Mouse (Mus musculus): ENCODE measurements around the gene Plac8. TPM values are rescaled to one million over a fixed set of nuclear protein-coding genes. Genes with fewer than 3 reads are reported as not detected.
A peak's percentile ranks its signal among the peaks of the same experiment; 100 is the strongest.

Plac8 gene
- polyA plus RNA-seq, 1 experiment from 2014 or later, result 169 TPM

DNA sequence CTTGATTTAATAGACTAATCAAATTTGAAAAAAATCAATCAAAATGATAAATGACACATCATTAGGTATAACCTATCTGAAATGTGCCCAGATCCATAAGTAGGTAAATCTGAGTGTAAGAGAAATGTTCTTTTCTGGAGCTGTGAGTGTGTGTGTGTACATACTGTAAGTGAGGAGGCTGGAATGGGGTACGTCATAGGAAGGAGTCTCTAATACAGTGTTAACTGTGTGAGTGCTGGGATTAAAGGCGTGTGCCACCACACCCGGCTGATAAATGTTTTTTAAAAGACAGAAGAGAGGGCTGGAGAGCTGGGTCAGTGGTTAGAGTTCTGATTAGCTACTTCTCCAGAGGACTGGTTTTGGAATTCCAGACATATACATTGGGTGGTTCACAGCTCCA, 46.4 kb downstream of the Plac8 start:
- no peak for ATAC-seq (replicated peaks; ENCODE audit: low FRiP score, low read depth)
- Histone ChIP-seq H3K4me2 (ENCODE audit: low read length) (no peak overlapping the region), H3K9me3 (replicated peaks; ENCODE audit: low read length) (no peaks in the 10 kb centered on the region), H3K27ac (no peak overlapping the region), H3K36me3 (ENCODE audit: insufficient read depth, low read length) (peaks cover 16% of the 10 kb centered on the region), H3K4me3 (replicated peaks; ENCODE audit: low read depth, low read length) (no peak overlapping the region), H3K4me1 (replicated peaks; ENCODE audit: insufficient read depth, low read length) (no peaks in the 10 kb centered on the region), H3K27me3 (ENCODE audit: insufficient read depth, low read length) (no peaks in the 10 kb centered on the region), H3K9ac (ENCODE audit: low read depth, low read length) (no peak overlapping the region)
- TF ChIP-seq CTCF (IDR thresholded peaks at IDR 0.05; ENCODE audit: low read depth), result no peak
- no peak for DNase-seq (ENCODE audit: low spot score)
- WGBS, result 75% methylated on average over 3 of the region's 3 CpGs

DNA sequence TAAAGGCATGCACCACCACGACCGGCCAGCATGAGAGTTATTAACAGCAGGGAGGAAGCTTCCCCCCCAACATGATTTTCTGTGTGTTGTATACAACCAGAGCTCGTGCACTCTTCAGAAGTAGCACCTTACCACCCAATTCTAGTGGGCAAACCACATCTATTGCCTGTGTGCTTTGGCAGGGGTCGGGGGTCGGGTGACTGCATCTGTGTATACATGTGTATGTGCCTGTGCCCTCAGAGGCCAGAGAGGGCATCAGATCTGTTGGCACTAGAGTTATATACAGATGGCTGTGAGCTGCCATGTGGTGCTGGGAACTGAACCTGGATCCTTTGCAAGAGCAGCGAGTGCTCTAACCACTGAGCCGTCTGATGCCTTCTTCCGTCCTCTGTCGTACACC, 47.1 kb downstream of the Plac8 start:
- H3K27me3 ChIP-seq (ENCODE audit: insufficient read depth, low read length), result no peaks in the 10 kb centered on the region

DNA sequence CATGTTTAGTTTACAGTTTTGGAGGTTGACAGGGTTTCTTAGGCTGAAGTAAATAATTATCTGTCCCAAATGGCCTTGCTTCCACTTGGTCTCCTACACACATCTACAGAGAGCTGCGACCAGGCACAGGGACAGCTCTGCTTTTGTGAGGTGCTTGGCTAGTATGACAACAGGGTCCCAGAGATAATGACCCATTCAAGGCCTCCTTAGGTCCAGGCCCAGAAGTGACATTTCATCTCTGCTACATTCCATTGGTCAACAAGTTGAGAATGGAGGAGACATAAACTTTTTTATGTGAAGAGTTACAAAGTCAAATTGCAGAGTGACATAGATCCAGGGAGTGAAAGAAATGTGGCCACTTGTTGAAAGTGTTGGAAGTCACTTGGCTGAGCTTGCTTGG, 48.7 kb downstream of the Plac8 start:
- no peak for ATAC-seq (replicated peaks; ENCODE audit: low FRiP score, low read depth)

More for the DNA sequence above, 47.1 kb downstream of the Plac8 start:
- Histone ChIP-seq H3K9ac (ENCODE audit: low read depth, low read length) (no peak overlapping the region), H3K36me3 (ENCODE audit: insufficient read depth, low read length) (peaks cover 9% of the 10 kb centered on the region), H3K4me3 (replicated peaks; ENCODE audit: low read depth, low read length) (no peak overlapping the region), H3K4me1 (replicated peaks; ENCODE audit: insufficient read depth, low read length) (peaks cover 6% of the 10 kb centered on the region), H3K4me2 (ENCODE audit: low read length) (no peak overlapping the region), H3K9me3 (replicated peaks; ENCODE audit: low read length) (no peaks in the 10 kb centered on the region), H3K27ac (no peak overlapping the region)
- DNase-seq (ENCODE audit: low spot score) (no peak), ATAC-seq (replicated peaks; ENCODE audit: low FRiP score, low read depth) (no peak)
- no peak for TF ChIP-seq CTCF (IDR thresholded peaks at IDR 0.05; ENCODE audit: low read depth)
- 95% methylated on average over 9 of the region's 9 CpGs for WGBS

DNA sequence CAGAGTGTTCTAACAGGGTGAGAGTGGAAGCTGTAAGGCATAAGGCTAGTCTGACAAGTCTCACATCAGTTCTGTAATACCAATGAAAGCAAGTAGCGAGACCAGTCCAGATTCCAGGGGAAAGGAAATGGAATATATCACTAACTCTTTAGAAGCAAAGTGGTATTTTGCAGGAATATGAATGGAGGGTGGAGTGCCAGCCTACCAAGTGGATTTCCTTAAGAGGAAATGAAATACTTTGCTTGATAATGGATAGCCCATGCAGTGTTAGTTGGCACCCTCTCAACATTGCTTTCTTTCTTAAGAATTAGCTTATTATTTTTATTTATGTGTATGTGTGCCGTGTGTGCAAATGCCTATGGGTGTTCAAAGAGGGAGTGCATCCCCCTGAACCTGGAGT, 51.8 kb downstream of the Plac8 start:
- ATAC-seq (replicated peaks; ENCODE audit: low FRiP score, low read depth), result no peak
- H3K9ac ChIP-seq (ENCODE audit: low read depth, low read length), result no peak overlapping the region
- peaks cover 13% of the 10 kb centered on the region for H3K4me1 ChIP-seq (replicated peaks; ENCODE audit: insufficient read depth, low read length)
- no peaks in the 10 kb centered on the region for H3K36me3 ChIP-seq (ENCODE audit: insufficient read depth, low read length)
- TF ChIP-seq CTCF (IDR thresholded peaks at IDR 0.05; ENCODE audit: low read depth), result no peak
- 80% methylated on average over 2 of the region's 2 CpGs for WGBS
- no peak for DNase-seq (ENCODE audit: low spot score)
- H3K4me2 ChIP-seq (ENCODE audit: low read length), result peak overlapping the region; percentile 21; the same call in 1 of the 2 replicates
- H3K4me3 ChIP-seq (replicated peaks; ENCODE audit: low read depth, low read length), result no peak overlapping the region
- no peaks in the 10 kb centered on the region for H3K27me3 ChIP-seq (ENCODE audit: insufficient read depth, low read length)
- no peak overlapping the region for H3K27ac ChIP-seq
- no peaks in the 10 kb centered on the region for H3K9me3 ChIP-seq (replicated peaks; ENCODE audit: low read length)

More for the DNA sequence above, 48.7 kb downstream of the Plac8 start:
- Histone ChIP-seq H3K27ac (no peak overlapping the region), H3K9me3 (replicated peaks; ENCODE audit: low read length) (no peaks in the 10 kb centered on the region), H3K4me3 (replicated peaks; ENCODE audit: low read depth, low read length) (no peak overlapping the region), H3K36me3 (ENCODE audit: insufficient read depth, low read length) (no peaks in the 10 kb centered on the region), H3K4me2 (ENCODE audit: low read length) (no peak overlapping the region), H3K27me3 (ENCODE audit: insufficient read depth, low read length) (no peaks in the 10 kb centered on the region), H3K9ac (ENCODE audit: low read depth, low read length) (no peak overlapping the region), H3K4me1 (replicated peaks; ENCODE audit: insufficient read depth, low read length) (peaks cover 10% of the 10 kb centered on the region)
- WGBS, result 78% methylated on average over 1 of the region's 1 CpGs
- no peak for DNase-seq (ENCODE audit: low spot score)
- TF ChIP-seq CTCF (IDR thresholded peaks at IDR 0.05; ENCODE audit: low read depth), result no peak

DNA sequence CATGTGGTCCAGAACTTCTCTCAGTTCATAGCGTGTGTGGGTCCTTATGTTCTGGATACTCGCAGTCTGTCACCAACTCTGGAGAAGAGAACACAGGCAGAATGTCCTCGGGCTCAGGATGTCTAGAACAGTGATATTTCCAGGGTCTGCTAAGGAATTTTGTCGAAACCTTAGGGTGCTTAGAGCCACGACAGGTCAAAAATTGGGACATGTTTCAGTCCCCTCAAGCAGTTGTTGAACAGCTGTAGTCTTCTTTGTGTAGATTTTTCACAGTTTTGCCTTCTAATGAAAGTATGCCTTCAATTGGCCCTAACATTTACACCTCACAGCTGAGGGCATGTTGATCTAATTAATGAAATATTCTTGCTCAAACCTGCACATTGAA, 53.0 kb downstream of the Plac8 start:
- DNase-seq (ENCODE audit: low spot score), result no peak
- H3K4me2 ChIP-seq (ENCODE audit: low read length), result peak overlapping the region; percentile 72
- TF ChIP-seq CTCF (IDR thresholded peaks at IDR 0.05; ENCODE audit: low read depth), result no peak
- H3K27ac ChIP-seq, result peak overlapping the region; percentile 81; the same call in 1 of the 2 replicates
- H3K9me3 ChIP-seq (replicated peaks; ENCODE audit: low read length), result no peaks in the 10 kb centered on the region
- 4% methylated on average over 5 of the region's 5 CpGs for WGBS
- ATAC-seq (replicated peaks; ENCODE audit: low FRiP score, low read depth), result no peak
- H3K27me3 ChIP-seq (ENCODE audit: insufficient read depth, low read length), result no peaks in the 10 kb centered on the region
- no peaks in the 10 kb centered on the region for H3K36me3 ChIP-seq (ENCODE audit: insufficient read depth, low read length)
- H3K9ac ChIP-seq (ENCODE audit: low read depth, low read length), result peak overlapping the region; percentile 84
- peaks cover 13% of the 10 kb centered on the region for H3K4me1 ChIP-seq (replicated peaks; ENCODE audit: insufficient read depth, low read length)
- H3K4me3 ChIP-seq (replicated peaks; ENCODE audit: low read depth, low read length), result peak overlapping the region; percentile 91

DNA sequence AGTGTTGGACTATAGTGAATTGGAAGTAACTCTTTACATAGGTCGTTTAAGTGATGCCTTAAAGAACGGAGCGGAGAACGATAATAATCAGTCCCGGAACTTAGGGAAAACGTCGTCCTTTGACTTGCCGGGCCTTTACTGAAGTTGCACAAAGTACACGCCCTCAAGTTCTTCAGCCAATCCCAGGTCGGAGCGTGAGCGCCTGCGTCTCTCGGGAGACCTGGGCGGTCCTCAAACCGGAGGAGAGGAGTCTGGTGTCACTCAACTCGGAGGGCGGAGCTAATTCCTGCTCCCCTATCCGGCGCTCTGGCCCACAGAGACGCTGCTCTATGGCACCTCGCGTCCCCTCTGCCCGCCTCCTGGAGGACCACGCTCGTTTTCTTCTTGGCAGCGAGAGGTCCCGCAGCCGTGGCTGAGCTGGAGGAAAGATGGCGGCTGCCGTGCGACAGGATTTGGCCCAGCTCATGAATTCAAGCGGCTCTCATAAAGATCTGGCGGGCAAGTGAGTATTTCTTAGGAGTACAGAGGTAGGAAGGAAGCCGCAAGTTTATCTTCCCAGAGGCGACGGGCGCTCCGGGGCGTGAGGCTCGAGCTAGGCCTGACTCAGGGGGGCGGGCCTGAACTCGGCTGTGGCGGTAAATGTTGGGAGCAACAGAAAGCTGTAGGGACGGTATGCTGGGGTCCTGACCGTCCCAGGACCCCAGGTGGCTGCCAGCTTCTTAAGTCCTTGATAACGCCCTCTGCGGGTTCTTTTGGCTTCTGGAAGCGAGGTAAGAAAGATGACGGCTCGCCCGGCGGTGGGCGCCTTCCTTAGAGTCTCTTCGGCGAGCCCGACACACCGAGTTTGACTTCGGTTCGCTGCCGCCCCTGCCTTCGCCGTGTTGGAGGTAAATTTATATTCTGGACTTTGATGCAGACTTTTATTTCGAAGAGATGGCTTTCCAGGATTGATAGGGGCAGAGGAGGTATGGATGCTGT, 53.7 kb downstream of the Plac8 start, which contains the start of gene Cops4:
Gene Cops4, plus strand, starts transcription at position 261 of the 978 bp plus-strand sequence.
- Histone ChIP-seq H3K36me3 (ENCODE audit: insufficient read depth, low read length) (no peaks in the 10 kb centered on the region), H3K9ac (ENCODE audit: low read depth, low read length) (peak within 1 kb of the TSS; percentile 84), H3K4me2 (ENCODE audit: low read length) (peak within 1 kb of the TSS; percentile 72), H3K4me1 (replicated peaks; ENCODE audit: insufficient read depth, low read length) (peaks cover 13% of the 10 kb centered on the region), H3K27me3 (ENCODE audit: insufficient read depth, low read length) (no peaks in the 10 kb centered on the region), H3K4me3 (replicated peaks; ENCODE audit: low read depth, low read length) (peak within 1 kb of the TSS; percentile 91), H3K9me3 (replicated peaks; ENCODE audit: low read length) (no peaks in the 10 kb centered on the region), H3K27ac (peak within 1 kb of the TSS; percentile 81)
- ATAC-seq (replicated peaks; ENCODE audit: low FRiP score, low read depth), result peak; percentile 100
- TF ChIP-seq CTCF (IDR thresholded peaks at IDR 0.05; ENCODE audit: low read depth), result peak; percentile 42; the same call in 1 of the 2 replicates
- peak; percentile 100 for DNase-seq (ENCODE audit: low spot score)
- under 1% methylated on average over 64 of the region's 64 CpGs for WGBS
